In genomic region chr11:60034293-60034692, GRCm38 (mm10) we compare ENCODE assay signal across 22 mouse cellular contexts. TPM values are rescaled to one million over a fixed set of nuclear protein-coding genes. Genes with fewer than 3 reads are reported as not detected.
DNase-seq lines count a peak whose midpoint lies in the region; ATAC-seq and TF ChIP-seq lines count a peak whose summit lies in the region.
"Had no signal": no experiment of that assay in that cellular context is flagged by ENCODE, and none has a peak within 500 bp of the region (broad histone marks: within the 10 kb centered on the region; RNA-seq: fewer than 3 reads in every experiment).

No protein-coding gene starts in this region.

- TF ChIP-seq POLR2A in liver, adult 2 months (IDR thresholded peaks at IDR 0.05; ENCODE audit: extremely low read depth, insufficient read depth, low read length), result no peak

- 27% methylated on average over 6 of the region's 6 CpGs for WGBS in liver, adult 2 months
- WGBS in liver, embryonic 12.5 days (ENCODE audit: insufficient replicate concordance), result 51% methylated on average over 6 of the region's 6 CpGs

- no peaks in the 10 kb centered on the region for H3K9me3 ChIP-seq in liver, embryonic 12.5 days (replicated peaks)
- H3K9me3 ChIP-seq: embryonic facial prominence, embryonic 12.5 days; forebrain, embryonic 12.5 days; limb, embryonic 12.5 days; lung, embryonic 15.5 days; neural tube, embryonic 12.5 days had no signal

- DNase-seq in liver, adult 2 months (ENCODE audit: extremely low read depth, low read depth, low spot score), result peak; percentile 51
- peak; percentile 46 to 48 for DNase-seq in cerebellum, adult 18-20 months
- DNase-seq in cerebellum, postnatal 10 days, result peak; percentile 56 to 65
- no peak for DNase-seq in lung, postnatal 25 days (ENCODE audit: low spot score)
- DNase-seq in Muller cell, postnatal 12 days (ENCODE audit: inconsistent ontology term), result no peak
- DNase-seq in heart, postnatal 14 days, result no peak
- DNase-seq: gastrocnemius, postnatal 36 days; kidney, postnatal 36 days; lung, postnatal 4 days; midbrain, embryonic 14.5 days; right cerebral cortex, postnatal 14 days; thymus, postnatal 25 days had no signal

- H3K9ac ChIP-seq in liver, adult 2 months (ENCODE audit: low read depth, low read length), result peak overlapping the region; percentile 51
- H3K9ac ChIP-seq in liver, embryonic 12.5 days, result no peak overlapping the region
- H3K9ac ChIP-seq: embryonic facial prominence, embryonic 12.5 days; forebrain, embryonic 12.5 days; limb, embryonic 12.5 days; liver, embryonic 14.5 days; lung, embryonic 15.5 days; neural tube, embryonic 12.5 days had no signal

- ATAC-seq in liver, embryonic 12.5 days, result no peak
- ATAC-seq: activated CD4-positive, CD25-positive, alpha-beta regulatory T cell, adult 4 months; intestine, postnatal 0 days had no signal

- H3K4me3 ChIP-seq in liver, adult 2 months (ENCODE audit: insufficient read depth, low read depth, low read length), result peak overlapping the region; percentile 29
- H3K4me3 ChIP-seq in liver, embryonic 12.5 days, result no peak overlapping the region
- H3K4me3 ChIP-seq: embryonic facial prominence, embryonic 12.5 days; erythroblast, embryonic 14.5 days; forebrain, embryonic 12.5 days; limb, embryonic 12.5 days; lung, embryonic 15.5 days; neural tube, embryonic 12.5 days had no signal

- peak overlapping the region; percentile 64 for H3K27ac ChIP-seq in liver, adult 2 months (replicated peaks; ENCODE audit: insufficient read depth, low read depth, low read length)
- no peak overlapping the region for H3K27ac ChIP-seq in liver, embryonic 12.5 days
- H3K27ac ChIP-seq: embryonic facial prominence, embryonic 12.5 days; forebrain, embryonic 12.5 days; limb, embryonic 12.5 days; liver, embryonic 14.5 days; lung, embryonic 15.5 days; neural tube, embryonic 12.5 days had no signal

- H3K4me2 ChIP-seq in liver, embryonic 12.5 days, result no peak overlapping the region
- H3K4me2 ChIP-seq: embryonic facial prominence, embryonic 12.5 days; forebrain, embryonic 12.5 days; limb, embryonic 12.5 days; lung, embryonic 15.5 days; neural tube, embryonic 12.5 days had no signal

- no peaks in the 10 kb centered on the region; the same call in 1 of the 2 replicates for H3K36me3 ChIP-seq in liver, adult 2 months (ENCODE audit: control insufficient read depth, insufficient read depth, low read length)
- H3K36me3 ChIP-seq in liver, embryonic 12.5 days, result no peaks in the 10 kb centered on the region
- H3K36me3 ChIP-seq: embryonic facial prominence, embryonic 12.5 days; forebrain, embryonic 12.5 days; limb, embryonic 12.5 days; lung, embryonic 15.5 days; neural tube, embryonic 12.5 days had no signal

- no peak for TF ChIP-seq CTCF in liver, adult 2 months (IDR thresholded peaks at IDR 0.05; ENCODE audit: low read depth, low read length)

- H3K27me3 ChIP-seq in liver, adult 2 months (ENCODE audit: control insufficient read depth, insufficient read depth, low read length), result no peaks in the 10 kb centered on the region
- no peaks in the 10 kb centered on the region for H3K27me3 ChIP-seq in liver, embryonic 12.5 days (replicated peaks)
- H3K27me3 ChIP-seq: embryonic facial prominence, embryonic 12.5 days; forebrain, embryonic 12.5 days; limb, embryonic 12.5 days; lung, embryonic 15.5 days; neural tube, embryonic 12.5 days had no signal

- H3K4me1 ChIP-seq in liver, adult 2 months (ENCODE audit: control insufficient read depth, insufficient read depth, low read length), result peaks cover 28% of the 10 kb centered on the region
- H3K4me1 ChIP-seq in liver, embryonic 12.5 days, result peaks cover 8% of the 10 kb centered on the region; the same call in 1 of the 2 replicates
- H3K4me1 ChIP-seq: forebrain, embryonic 12.5 days; lung, embryonic 15.5 days; neural tube, embryonic 12.5 days had no signal

- H3K79me2 ChIP-seq in liver, adult 2 months (ENCODE audit: control insufficient read depth, insufficient read depth, low read length), result peaks cover 22% of the 10 kb centered on the region; the same call in 1 of the 2 replicates

- intact Hi-C loops in heart, postnatal 14 days (cut with DNase I), result no loop called here

RNA-seq across cellular contexts. Expression of gene Pemt, which starts 12.0 kb away (rescaled TPM):
- total RNA-seq in liver, adult 2 months (2014; rRNA removed), result 432 and 472 TPM in 2 replicates
- 1,369 and 1,396 TPM in 2 replicates for polyA plus RNA-seq in liver, adult 2 months (2012; rRNA removed)
- 7.3 and 8.1 TPM in 2 replicates for polyA plus RNA-seq in liver, embryonic 12.5 days (2016; fragmentation: Nextera tagmentation; extraction: Ambion mirVana)
- total RNA-seq in heart, postnatal 14 days (2021), result 1 to 10 TPM; 1.3 to 1.9 TPM

Comparison
In these comparisons a context has a peak if more than half of its experiments do, and no peak if none do; other contexts are left out.
1. DNase-seq: peak in liver, adult 2 months (single experiment), cerebellum, adult 18-20 months (2 of 2) and cerebellum, postnatal 10 days (2 of 2); none in lung, postnatal 25 days (single experiment), Muller cell, postnatal 12 days (single experiment) and heart, postnatal 14 days (0 of 2).
2. RNA of gene Pemt, which starts 12.0 kb away (total RNA-seq): 432 to 472 TPM in liver, adult 2 months; 1.3 to 1.9 TPM in heart, postnatal 14 days; every median in the first group is over 100 times any median in the second.